Mouse (Mus musculus) liver, postnatal 0 days (tissue): ENCODE measurements around the gene Anapc7.

Experiments used
- CTCF ChIP-seq: sonication (generic); IDR thresholded peaks from 2 replicates; pipeline ENCODE4 v1.5.1; 2016; ENCODE audit warnings: antibody characterized with exemption, low read depth
- EP300 ChIP-seq: IDR thresholded peaks from 2 replicates; pipeline ENCODE4 v1.6.1; 2016; ENCODE audit warnings: antibody characterized with exemption, low read depth, mild to moderate bottlenecking

- TF ChIP-seq CTCF (no peak), EP300 (no peak)
Observed at GRCm38 (mm10) chr5:122439400-122440094, 18.1 kb downstream of the Anapc7 start.
